Mouse (Mus musculus) CH12.LX (cell line): ENCODE data around the gene Tmem258. TPM values are rescaled to one million over a fixed set of nuclear protein-coding genes. Genes with fewer than 3 reads are reported as not detected.

Experiments
- DNase-seq: peaks from one replicate; pipeline ENCODE4 v3.0.0-alpha.2; 2013; ENCODE audit errors: extremely low read depth
- H3K27ac ChIP-seq: 2 replicates; pipeline ENCODE4 v1.5.1; 2012; ENCODE audit warnings: low read depth, mild to moderate bottlenecking, control low read depth, moderate library complexity; ENCODE audit not compliant: insufficient read depth
- H3K27me3 ChIP-seq: replicated peaks from 2 replicates; pipeline ENCODE3; 2012; ENCODE audit warnings: inconsistent platforms
- H3K36me3 ChIP-seq, 2 experiments: replicated peaks in 1 of 2; 2 replicates each; pipeline versions ENCODE3 to v1.6.1; 2012; ENCODE audit warnings: inconsistent platforms in 1 of 2, low read length in 1 of 2, mild to moderate bottlenecking in 1 of 2, mixed read lengths in 1 of 2, moderate library complexity in 1 of 2; ENCODE audit not compliant: control insufficient read depth in 1 of 2, insufficient read depth in 1 of 2
- H3K4me1 ChIP-seq, 2 experiments: 2 replicates each; pipeline ENCODE4 v1.6.1; 2012; ENCODE audit warnings: inconsistent platforms in 1 of 2, moderate library complexity in 1 of 2; ENCODE audit not compliant: insufficient read depth in 2 of 2, control insufficient read depth in 1 of 2
- H3K4me2 ChIP-seq: 2 replicates; pipeline ENCODE4 v1.6.1; 2012; ENCODE audit warnings: low read depth, mild to moderate bottlenecking, control low read depth; ENCODE audit not compliant: poor library complexity, insufficient read depth, severe bottlenecking
- H3K4me3 ChIP-seq, 3 experiments: fragments of 150-350 bp in 1 of 3; sonication (generic) in 1 of 3; replicated peaks in 1 of 3; 2 replicates each; pipeline versions ENCODE3 to v1.5.1; 2011 to 2012; ENCODE audit warnings: low read depth in 2 of 3, low read length in 2 of 3, mild to moderate bottlenecking in 2 of 3, moderate library complexity in 2 of 3, control low read depth in 1 of 3, improper control_type of control experiment in 1 of 3, inconsistent platforms in 1 of 3, mixed read lengths in 1 of 3; ENCODE audit not compliant: poor library complexity in 1 of 3
- H3K79me2 ChIP-seq: replicated peaks from 2 replicates; pipeline ENCODE4 v1.6.1; 2012; ENCODE audit warnings: mild to moderate bottlenecking, moderate library complexity; ENCODE audit not compliant: control insufficient read depth, poor library complexity, insufficient read depth, severe bottlenecking; ENCODE audit errors: extremely low read depth
- H3K9ac ChIP-seq: 2 replicates; pipeline ENCODE4 v1.6.1; 2012; ENCODE audit warnings: low read depth, mild to moderate bottlenecking, control low read depth, moderate library complexity; ENCODE audit not compliant: insufficient read depth
- H3K9me3 ChIP-seq: replicated peaks from 2 replicates; pipeline ENCODE3; 2012; ENCODE audit warnings: low read length, inconsistent platforms, mixed read lengths
- CHD1 ChIP-seq: IDR thresholded peaks from 2 replicates; pipeline ENCODE4 v1.6.1; 2012; ENCODE audit warnings: low read depth, low read length, improper control_type of control experiment, inconsistent platforms
- CHD2 ChIP-seq: IDR thresholded peaks from 2 replicates; pipeline ENCODE4 v1.6.1; 2011; ENCODE audit warnings: low read length, improper control_type of control experiment
- CTCF ChIP-seq, 2 experiments: IDR thresholded peaks in 1 of 2; conservative IDR thresholded peaks in 1 of 2; 2 replicates each; pipeline ENCODE4 v1.5.1; 2011 to 2012; ENCODE audit warnings: low read depth in 2 of 2, low read length in 2 of 2, improper control_type of control experiment in 1 of 2, inconsistent platforms in 1 of 2, mild to moderate bottlenecking in 1 of 2, moderate library complexity in 1 of 2
- ELF1 ChIP-seq: IDR thresholded peaks from 2 replicates; pipeline ENCODE4 v1.6.1; 2014; ENCODE audit warnings: low read depth, mild to moderate bottlenecking, inconsistent platforms, low read length, improper control_type of control experiment
- ETS1 ChIP-seq: conservative IDR thresholded peaks from 2 replicates; pipeline ENCODE4 v1.6.1; 2012; ENCODE audit warnings: low read depth, mild to moderate bottlenecking, inconsistent platforms, low read length, improper control_type of control experiment, moderate library complexity
- HCFC1 ChIP-seq: IDR thresholded peaks from 2 replicates; pipeline ENCODE4 v1.6.1; 2012; ENCODE audit warnings: low read depth, mild to moderate bottlenecking, inconsistent platforms, low read length, improper control_type of control experiment
- IRF4 ChIP-seq: IDR thresholded peaks from 2 replicates; pipeline ENCODE4 v1.6.1; 2014; ENCODE audit warnings: low read depth, mild to moderate bottlenecking, inconsistent platforms, low read length, improper control_type of control experiment
- JUN ChIP-seq: IDR thresholded peaks from 2 replicates; pipeline ENCODE4 v1.6.1; 2011; ENCODE audit warnings: low read depth, mild to moderate bottlenecking, low read length, improper control_type of control experiment, moderate library complexity; ENCODE audit not compliant: insufficient read depth
- KAT2A ChIP-seq: IDR thresholded peaks from 2 replicates; pipeline ENCODE4 v1.6.1; 2012; ENCODE audit warnings: low read length, improper control_type of control experiment, inconsistent platforms; ENCODE audit not compliant: insufficient replicate concordance
- MAFK ChIP-seq: IDR thresholded peaks from 2 replicates; pipeline ENCODE4 v1.6.1; 2011; ENCODE audit warnings: low read length, improper control_type of control experiment; ENCODE audit not compliant: insufficient replicate concordance
- MAZ ChIP-seq: IDR thresholded peaks from 2 replicates; pipeline ENCODE4 v1.6.1; 2012; ENCODE audit warnings: low read depth, mild to moderate bottlenecking, inconsistent platforms, low read length, improper control_type of control experiment, moderate library complexity
- MEF2A ChIP-seq: IDR thresholded peaks from 2 replicates; pipeline ENCODE4 v1.6.1; 2014; ENCODE audit warnings: low read depth, mild to moderate bottlenecking, inconsistent platforms, low read length, improper control_type of control experiment, borderline replicate concordance
- MXI1 ChIP-seq: IDR thresholded peaks from 2 replicates; pipeline ENCODE4 v1.6.1; 2011; ENCODE audit warnings: mild to moderate bottlenecking, low read depth, low read length, improper control_type of control experiment
- MYC ChIP-seq: IDR thresholded peaks from 2 replicates; pipeline ENCODE4 v1.6.1; 2011; ENCODE audit warnings: low read depth, mild to moderate bottlenecking, improper control_type of control experiment, low read length
- NELFE ChIP-seq: IDR thresholded peaks from 2 replicates; pipeline ENCODE4 v1.6.1; 2011; ENCODE audit warnings: low read depth, low read length, improper control_type of control experiment
- NRF1 ChIP-seq: IDR thresholded peaks from 2 replicates; pipeline ENCODE4 v1.6.1; 2014; ENCODE audit warnings: low read depth, mild to moderate bottlenecking, inconsistent platforms, low read length, improper control_type of control experiment, moderate library complexity
- PAX5 ChIP-seq: IDR thresholded peaks from 2 replicates; pipeline ENCODE4 v1.6.1; 2012; ENCODE audit warnings: low read length, inconsistent platforms, mixed read lengths
- POLR2A ChIP-seq: IDR thresholded peaks from 2 replicates; pipeline ENCODE4 v1.6.1; 2011; ENCODE audit warnings: low read depth, mild to moderate bottlenecking, improper control_type of control experiment, low read length
- POLR2AphosphoS2 ChIP-seq: IDR thresholded peaks from 2 replicates; pipeline ENCODE4 v1.6.1; 2011; ENCODE audit warnings: low read depth, low read length, improper control_type of control experiment
- RAD21 ChIP-seq: IDR thresholded peaks from 2 replicates; pipeline ENCODE4 v1.6.1; 2011; ENCODE audit warnings: low read depth, mild to moderate bottlenecking, low read length, improper control_type of control experiment, moderate library complexity
- SIN3A ChIP-seq: IDR thresholded peaks from 2 replicates; pipeline ENCODE4 v1.6.1; 2012; ENCODE audit warnings: low read length, improper control_type of control experiment, inconsistent platforms
- SMC3 ChIP-seq: IDR thresholded peaks from 2 replicates; pipeline ENCODE4 v1.6.1; 2011; ENCODE audit warnings: low read depth, low read length, improper control_type of control experiment
- TBP ChIP-seq: conservative IDR thresholded peaks from 2 replicates; pipeline ENCODE4 v1.6.1; 2011; ENCODE audit warnings: low read depth, low read length, improper control_type of control experiment
- TCF12 ChIP-seq: IDR thresholded peaks from 2 replicates; pipeline ENCODE4 v1.6.1; 2014; ENCODE audit warnings: low read depth, mild to moderate bottlenecking, inconsistent platforms, low read length, improper control_type of control experiment
- USF1 ChIP-seq: IDR thresholded peaks from 2 replicates; pipeline ENCODE4 v1.6.1; 2014; ENCODE audit warnings: low read depth, mild to moderate bottlenecking, inconsistent platforms, low read length, improper control_type of control experiment
- USF2 ChIP-seq: conservative IDR thresholded peaks from 2 replicates; pipeline ENCODE4 v1.6.1; 2011; ENCODE audit warnings: low read depth, low read length, improper control_type of control experiment
- ZC3H11A ChIP-seq: IDR thresholded peaks from 2 replicates; pipeline ENCODE4 v1.6.1; 2012; ENCODE audit warnings: low read depth, mild to moderate bottlenecking, inconsistent platforms, low read length, improper control_type of control experiment
- ZKSCAN1 ChIP-seq: IDR thresholded peaks from 2 replicates; pipeline ENCODE4 v1.6.1; 2012; ENCODE audit warnings: low read depth, inconsistent platforms, low read length, improper control_type of control experiment, borderline replicate concordance
- ZNF384 ChIP-seq: IDR thresholded peaks from 2 replicates; pipeline ENCODE4 v1.6.1; 2012; ENCODE audit warnings: low read depth, low read length, improper control_type of control experiment, inconsistent platforms
- dilution Hi-C: fragments of 300-500 bp; cut with MboI; formaldehyde crosslinking; loops from 2 replicates; pipeline ENCODE4 v1.14.3; 2020; ENCODE audit warnings: low sequenced_read_pairs; ENCODE audit not compliant: extremely low pct_unique_long_range_greater_than_20kb, extremely low pct_ligation_motif_present
- in situ Hi-C: fragments of 300-500 bp; cut with MboI; formaldehyde crosslinking; loops from 3 replicates; pipeline ENCODE4 v1.14.3; 2019; ENCODE audit warnings: low sequenced_read_pairs, low pct_ligation_motif_present, low pct_unique_long_range_greater_than_20kb, mixed read lengths
- polyA plus RNA-seq: library from polyadenylated mRNA; unstranded; fragments of >175 nt; gene quantifications from 2 replicates; pipeline ENCODE4 v1.2.1, GENCODE M21; 2012; ENCODE audit warnings: low read depth; ENCODE audit not compliant: insufficient read length
- total RNA-seq, 2 experiments: library from RNA; depleted of rRNA; stranded (reverse); fragments of 300-350 nt in 1 of 2; fragments of >200 nt in 1 of 2; gene quantifications; 2 replicates each; pipeline ENCODE4 v1.2.3; 2012 to 2014

Gene Tmem258
- total and polyA plus RNA-seq, 3 experiments, result 164 to 344 (median 253) TPM

DNA sequence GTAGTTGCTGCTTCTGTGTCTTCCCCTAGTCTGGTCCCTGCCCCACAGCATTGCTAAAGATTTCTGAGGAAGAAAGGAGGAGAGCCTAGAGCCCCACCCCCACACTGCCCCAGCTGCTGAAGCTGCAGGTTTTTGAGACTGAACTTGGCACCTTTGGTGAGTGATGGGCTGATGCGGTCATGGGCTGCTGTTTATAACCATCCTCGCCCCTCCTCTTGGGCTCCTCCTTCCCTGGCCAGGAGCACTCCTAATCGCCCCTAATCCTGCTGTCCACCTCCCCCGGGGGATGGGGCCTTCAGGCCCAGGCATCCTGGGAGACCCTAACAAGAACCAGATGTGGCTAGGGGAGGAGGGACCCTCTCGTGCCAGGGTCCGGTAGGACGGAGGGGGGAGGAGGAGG is 27.2 kb downstream of the Tmem258 start:
- Histone ChIP-seq H3K27ac (no peak overlapping the region), H3K9me3 (no peaks in the 10 kb centered on the region), H3K36me3 (no peaks in the 10 kb centered on the region), H3K4me3 (no peak overlapping the region), H3K79me2 (no peaks in the 10 kb centered on the region), H3K9ac (no peak overlapping the region)
- dilution Hi-C loops, result no loop called here
- TF ChIP-seq CTCF (conservative IDR thresholded peaks at IDR 0.05 in 1 of 2, IDR thresholded peaks at IDR 0.05 in 1 of 2; ENCODE audit: low read depth in 2 of 2, low read length in 2 of 2) (no peak), HCFC1 (no peak), ZNF384 (no peak), MEF2A (no peak), SMC3 (no peak), NRF1 (no peak), POLR2AphosphoS2 (no peak), TBP (no peak), IRF4 (no peak), POLR2A (no peak), PAX5 (no peak), JUN (no peak), ZKSCAN1 (no peak)
- TF ChIP-seq, all 38 proteins: peak for 0
- Histone ChIP-seq H3K4me1 (no peaks in the 10 kb centered on the region), H3K27me3 (peaks cover 98% of the 10 kb centered on the region), H3K4me2 (no peak overlapping the region)
- DNase-seq, result no peak
- in situ Hi-C loops, result no loop called here

DNA sequence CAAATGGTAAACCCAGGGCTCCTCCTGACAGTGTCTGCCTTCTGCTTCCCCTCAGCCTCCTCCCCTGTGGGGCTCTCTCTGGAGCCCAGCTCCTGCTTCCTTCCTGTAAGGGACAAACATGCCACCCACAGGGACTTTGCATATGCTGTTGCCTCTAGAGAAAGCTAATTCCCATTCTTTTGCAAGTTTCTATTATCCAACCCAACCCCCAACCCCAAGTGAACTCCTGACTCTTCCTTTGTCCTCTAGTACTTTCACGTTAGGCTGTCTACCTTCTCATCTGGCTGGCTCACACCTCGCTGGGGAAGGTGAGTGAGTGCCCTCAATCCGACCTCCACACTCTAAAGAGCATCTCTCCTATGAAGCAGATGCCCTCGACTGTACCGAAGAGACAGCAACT is 28.1 kb downstream of the Tmem258 start:
- no peaks in the 10 kb centered on the region for H3K4me1 ChIP-seq
- H3K79me2 ChIP-seq, result no peaks in the 10 kb centered on the region
- no peaks in the 10 kb centered on the region for H3K9me3 ChIP-seq
- in situ Hi-C loops (no loop called here), dilution Hi-C loops (no loop called here)
- no peak overlapping the region for H3K27ac ChIP-seq
- H3K27me3 ChIP-seq, result peaks cover 99% of the 10 kb centered on the region
- H3K4me3 ChIP-seq, result no peak overlapping the region
- no peak overlapping the region for H3K4me2 ChIP-seq
- no peak for DNase-seq
- H3K9ac ChIP-seq, result no peak overlapping the region
- TF ChIP-seq USF1 (no peak), NRF1 (no peak), MAFK (no peak), ETS1 (no peak), CHD1 (no peak), ZKSCAN1 (no peak), CHD2 (no peak), RAD21 (no peak), KAT2A (no peak), JUN (no peak), MAZ (no peak), NELFE (no peak), USF2 (no peak), SIN3A (no peak), TBP (no peak), ZC3H11A (no peak), ELF1 (no peak), MXI1 (no peak), MYC (no peak), TCF12 (no peak)
- H3K36me3 ChIP-seq, result no peaks in the 10 kb centered on the region
